Mouse (Mus musculus): ENCODE measurements around the gene Kat2b.

- TF ChIP-seq CHD2 (IDR thresholded peaks at IDR 0.05; ENCODE audit: low read depth, low read length) (no peak), ZNF384 (IDR thresholded peaks at IDR 0.05; ENCODE audit: low read depth, low read length) (no peak), ZC3H11A (IDR thresholded peaks at IDR 0.05; ENCODE audit: borderline replicate concordance, low read depth, low read length) (no peak), HCFC1 (IDR thresholded peaks at IDR 0.05; ENCODE audit: borderline replicate concordance, insufficient read depth, low read length) (no peak)
These were observed 20.6 kb downstream of the Kat2b start for GRCm38 (mm10) chr17:53587074-53587851.
